In genomic region chr14:30828635-30829460, GRCm38 (mm10) we compare ENCODE assay signal across 8 mouse cellular contexts. TPM values are rescaled to one million over a fixed set of nuclear protein-coding genes. Genes with fewer than 3 reads are reported as not detected.
DNase-seq lines count a peak whose midpoint lies in the region; ATAC-seq and TF ChIP-seq lines count a peak whose summit lies in the region.

No protein-coding gene starts in this region.

- no peak overlapping the region for H3K4me2 ChIP-seq in kidney, postnatal 0 days (ENCODE audit: low read length)
- H3K4me2 ChIP-seq in midbrain, embryonic 15.5 days, result no peak overlapping the region

- H3K27me3 ChIP-seq in heart, adult 2 months (ENCODE audit: control insufficient read depth, insufficient read depth, low read length), result no peaks in the 10 kb centered on the region
- H3K27me3 ChIP-seq in kidney, postnatal 0 days (ENCODE audit: insufficient read depth, low read length), result no peaks in the 10 kb centered on the region
- H3K27me3 ChIP-seq in midbrain, embryonic 15.5 days (replicated peaks), result no peaks in the 10 kb centered on the region

- H3K79me2 ChIP-seq in heart, adult 2 months (replicated peaks; ENCODE audit: control insufficient read depth, insufficient read depth, low read length), result peaks cover 2% of the 10 kb centered on the region; the same call in 1 of the 2 replicates

- 42% methylated on average over 11 of the region's 11 CpGs for WGBS in heart, adult 2 months
- WGBS in kidney, postnatal 0 days, result 67% methylated on average over 11 of the region's 11 CpGs
- WGBS in midbrain, embryonic 15.5 days, result 87% methylated on average over 11 of the region's 11 CpGs

- H3K9ac ChIP-seq in heart, adult 2 months (ENCODE audit: low read depth, low read length), result no peak overlapping the region
- H3K9ac ChIP-seq in kidney, postnatal 0 days (ENCODE audit: low read depth, low read length), result no peak overlapping the region
- H3K9ac ChIP-seq in midbrain, embryonic 15.5 days, result no peak overlapping the region

- 0 out of 2 replicates have a peak, but pooled peaks have one; percentile 18 for TF ChIP-seq POLR2A in heart, adult 2 months (IDR thresholded peaks at IDR 0.05; ENCODE audit: insufficient read depth, low read depth, low read length)

- H3K27ac ChIP-seq in heart, adult 2 months, result peak overlapping the region; percentile 64
- no peak overlapping the region for H3K27ac ChIP-seq in kidney, postnatal 0 days
- no peak overlapping the region for H3K27ac ChIP-seq in midbrain, embryonic 15.5 days

- H3K9me3 ChIP-seq in kidney, postnatal 0 days (replicated peaks; ENCODE audit: low read length), result no peaks in the 10 kb centered on the region
- no peaks in the 10 kb centered on the region for H3K9me3 ChIP-seq in midbrain, embryonic 15.5 days

- TF ChIP-seq EP300 in heart, adult 2 months (IDR thresholded peaks at IDR 0.05; ENCODE audit: insufficient read depth, low read depth, low read length), result 0 out of 2 replicates have a peak, but pooled peaks have one; percentile 67

- no peak for ATAC-seq in kidney, postnatal 0 days (replicated peaks; ENCODE audit: low FRiP score, low read depth)
- peak; percentile 71 for ATAC-seq in megakaryocyte-erythroid progenitor cell, adult 5-6 weeks (replicated peaks; ENCODE audit: low FRiP score, low TSS enrichment, poor library complexity, severe bottlenecking)
- ATAC-seq in midbrain, embryonic 15.5 days (replicated peaks), result no peak

- no peak for TF ChIP-seq CTCF in heart, adult 2 months (IDR thresholded peaks at IDR 0.05)
- no peak for TF ChIP-seq CTCF in kidney, postnatal 0 days (IDR thresholded peaks at IDR 0.05; ENCODE audit: low read depth)

- H3K4me3 ChIP-seq in heart, adult 2 months, result no peak overlapping the region
- no peak overlapping the region for H3K4me3 ChIP-seq in kidney, postnatal 0 days (replicated peaks; ENCODE audit: low read depth, low read length)
- H3K4me3 ChIP-seq in midbrain, embryonic 15.5 days, result no peak overlapping the region

- peaks cover 14% of the 10 kb centered on the region for H3K4me1 ChIP-seq in heart, adult 2 months (ENCODE audit: control insufficient read depth, insufficient read depth, low read length)
- H3K4me1 ChIP-seq in kidney, postnatal 0 days (replicated peaks; ENCODE audit: insufficient read depth, low read length), result peaks cover 8% of the 10 kb centered on the region; the same call in 1 of the 2 replicates
- peaks cover 27% of the 10 kb centered on the region for H3K4me1 ChIP-seq in midbrain, embryonic 15.5 days

- DNase-seq in adrenal gland, adult (ENCODE audit: inconsistent age in 2 of 2, low spot score in 1 of 2), result peak; percentile 37 to 81
- DNase-seq in adrenal gland, adult 18-20 months (ENCODE audit: low spot score in 2 of 2), result no peak
- peak; percentile 66 to 77 for DNase-seq in heart, adult 2 months
- DNase-seq in kidney, postnatal 0 days (ENCODE audit: low spot score), result peak; percentile 47
- DNase-seq in neural tube, embryonic 10.5 days (ENCODE audit: extremely low spot score, low spot score), result no peak
- no peak for DNase-seq in left cerebral cortex, adult 8-10 months (ENCODE audit: low spot score in 2 of 2)

- intact Hi-C loops in heart, adult 2 months (cut with DNase I), result loop anchor here (5.0 kb wide), 2 partner anchors 38 to 112 kb away; no protein-coding TSS in a partner anchor

- H3K36me3 ChIP-seq in heart, adult 2 months (ENCODE audit: control insufficient read depth, insufficient read depth, low read length), result peaks cover 6% of the 10 kb centered on the region; the same call in 1 of the 2 replicates
- no peaks in the 10 kb centered on the region for H3K36me3 ChIP-seq in kidney, postnatal 0 days (ENCODE audit: insufficient read depth, low read length)
- no peaks in the 10 kb centered on the region for H3K36me3 ChIP-seq in midbrain, embryonic 15.5 days (replicated peaks)

RNA-seq across cellular contexts. Expression of gene Tmem110, which starts 3.5 kb away (rescaled TPM):
- total RNA-seq in adrenal gland, adult 18-20 months (2021), result 10 to 100 TPM; 16.9 to 25.7 TPM
- total RNA-seq in heart, adult 2 months (2021), result 1 to 10 TPM; 7.3 to 9.4 TPM
- 13.1 and 14.3 TPM in 2 replicates for polyA plus RNA-seq in heart, adult 2 months (2012; rRNA removed)
- polyA plus RNA-seq in kidney, postnatal 0 days (2015; fragmentation: Nextera tagmentation; extraction: Ambion mirVana), result 22.6 and 23.4 TPM in 2 replicates
- total RNA-seq in megakaryocyte-erythroid progenitor cell, adult 5-6 weeks (2014; fragmentation: Nextera tagmentation), result 3.3 and 14.3 TPM in 2 replicates
- total RNA-seq in megakaryocyte-erythroid progenitor cell, adult 5-6 weeks (2017), result 4.1 and 6.9 TPM in 2 replicates
- 10 to 100 TPM; 24.3 to 28.8 (median 25.5) TPM for total RNA-seq in left cerebral cortex, adult 8-10 months (2022)
- 21.4 and 22.7 TPM in 2 replicates for polyA plus RNA-seq in midbrain, embryonic 15.5 days (2015; fragmentation: Nextera tagmentation; extraction: Ambion mirVana)

RNA-seq across cellular contexts. Expression of gene Mustn1, which starts 50.2 kb away (rescaled TPM):
- 1 to 10 TPM; 2.5 to 6.0 TPM for total RNA-seq in adrenal gland, adult 18-20 months (2021)
- 10 to 100 TPM; 14.4 to 15.9 TPM for total RNA-seq in heart, adult 2 months (2021)
- polyA plus RNA-seq in heart, adult 2 months (2012; rRNA removed), result 13.6 and 17.7 TPM in 2 replicates
- polyA plus RNA-seq in kidney, postnatal 0 days (2015; fragmentation: Nextera tagmentation; extraction: Ambion mirVana), result 6.6 and 8.1 TPM in 2 replicates
- total RNA-seq in megakaryocyte-erythroid progenitor cell, adult 5-6 weeks (2014; fragmentation: Nextera tagmentation), result 0.52 and 1.4 TPM in 2 replicates
- total RNA-seq in megakaryocyte-erythroid progenitor cell, adult 5-6 weeks (2017), result 1.2 TPM in 1 of 2 replicates, not detected in the other
- 1 to 10 TPM; 2.1 to 4.1 (median 2.2) TPM for total RNA-seq in left cerebral cortex, adult 8-10 months (2022)
- 0.50 and 0.76 TPM in 2 replicates for polyA plus RNA-seq in midbrain, embryonic 15.5 days (2015; fragmentation: Nextera tagmentation; extraction: Ambion mirVana)

RNA-seq across cellular contexts. Expression of gene Itih4, which starts 57.4 kb away (rescaled TPM):
- total RNA-seq in adrenal gland, adult 18-20 months (2021), result 10 to 100 TPM in 1 of 2 experiments, 1 to 10 TPM in 1; 2.8 to 15.2 TPM
- total RNA-seq in heart, adult 2 months (2021), result 1 to 10 TPM; 7.1 to 7.3 TPM
- 4.7 and 7.0 TPM in 2 replicates for polyA plus RNA-seq in heart, adult 2 months (2012; rRNA removed)
- polyA plus RNA-seq in kidney, postnatal 0 days (2015; fragmentation: Nextera tagmentation; extraction: Ambion mirVana), result 0.17 and 0.26 TPM in 2 replicates
- not detected in 2 replicates for total RNA-seq in megakaryocyte-erythroid progenitor cell, adult 5-6 weeks (2014; fragmentation: Nextera tagmentation)
- not detected in 2 replicates for total RNA-seq in megakaryocyte-erythroid progenitor cell, adult 5-6 weeks (2017)
- under 1 TPM in 2 of 4 experiments, not detected in 2; 0.16 to 0.35 TPM for total RNA-seq in left cerebral cortex, adult 8-10 months (2022)
- polyA plus RNA-seq in midbrain, embryonic 15.5 days (2015; fragmentation: Nextera tagmentation; extraction: Ambion mirVana), result 0.09 TPM in 1 of 2 replicates, not detected in the other

Comparison
In these comparisons a context has a peak if more than half of its experiments do, and no peak if none do; other contexts are left out.
1. DNase-seq: peak in adrenal gland, adult (2 of 2), heart, adult 2 months (2 of 2) and kidney, postnatal 0 days (single experiment); none in adrenal gland, adult 18-20 months (0 of 2), neural tube, embryonic 10.5 days (single experiment) and left cerebral cortex, adult 8-10 months (0 of 2).